8 mouse cellular contexts compared by ENCODE assay signal in genomic region chr3:88623346-88624135, GRCm38 (mm10). TPM values are rescaled to one million over a fixed set of nuclear protein-coding genes. Genes with fewer than 3 reads are reported as not detected.
DNase-seq lines count a peak whose midpoint lies in the region; ATAC-seq lines count a peak whose summit lies in the region.

No protein-coding gene starts in this region.

- peaks cover 21% of the 10 kb centered on the region for H3K36me3 ChIP-seq in midbrain, embryonic 12.5 days

- WGBS in midbrain, embryonic 12.5 days: 2% methylated on average over 15 of the region's 15 CpGs

- peak overlapping the region; percentile 79 for H3K4me3 ChIP-seq in midbrain, embryonic 12.5 days

- H3K4me2 ChIP-seq in midbrain, embryonic 12.5 days (replicated peaks): peak overlapping the region; percentile 69

- peaks cover 46% of the 10 kb centered on the region for H3K4me1 ChIP-seq in midbrain, embryonic 12.5 days

- peak overlapping the region; percentile 95 for H3K27ac ChIP-seq in midbrain, embryonic 12.5 days (replicated peaks)

- DNase-seq in layer of hippocampus, adult 9-11 months: peak; percentile 55
- DNase-seq in layer of hippocampus, adult 18-20 months (ENCODE audit: low spot score in 2 of 2): no peak
- DNase-seq in brain, adult 2 months (ENCODE audit: low read depth, low spot score): peak; percentile 86
- DNase-seq in heart, adult 9 months (ENCODE audit: low spot score in 2 of 2): peak; percentile 32 to 45
- peak; percentile 54 to 64 for DNase-seq in kidney, postnatal 25 days
- DNase-seq in adrenal gland, adult 18-20 months (ENCODE audit: low spot score in 2 of 2): no peak
- no peak for DNase-seq in urinary bladder, postnatal 10 days (ENCODE audit: low spot score)

- H3K9ac ChIP-seq in midbrain, embryonic 12.5 days (replicated peaks): peak overlapping the region; percentile 96

- H3K9me3 ChIP-seq in midbrain, embryonic 12.5 days: no peaks in the 10 kb centered on the region

- ATAC-seq in midbrain, embryonic 12.5 days (ENCODE audit: low FRiP score, low read depth): peak; percentile 16; the same call in 1 of the 2 replicates

- H3K27me3 ChIP-seq in midbrain, embryonic 12.5 days: no peaks in the 10 kb centered on the region

RNA-seq across cellular contexts. Expression of gene Arhgef2, which starts 17.8 kb away (rescaled TPM):
- total RNA-seq in layer of hippocampus, adult 18-20 months (2021): 100 to 1,000 TPM; 237 to 255 TPM
- polyA plus RNA-seq in midbrain, embryonic 12.5 days (2016; fragmentation: Nextera tagmentation; extraction: Ambion mirVana): 143 and 150 TPM in 2 replicates
- 10 to 100 TPM; 19.4 to 27.0 TPM for total RNA-seq in adrenal gland, adult 18-20 months (2021)

RNA-seq across cellular contexts. Expression of gene Rxfp4, which starts 29.4 kb away (rescaled TPM):
- not detected for total RNA-seq in layer of hippocampus, adult 18-20 months (2021)
- polyA plus RNA-seq in midbrain, embryonic 12.5 days (2016; fragmentation: Nextera tagmentation; extraction: Ambion mirVana): not detected in 2 replicates
- total RNA-seq in adrenal gland, adult 18-20 months (2021): not detected

RNA-seq across cellular contexts. Expression of gene Ssr2, which starts 47.9 kb away (rescaled TPM):
- 10 to 100 TPM; 91.5 to 97.2 TPM for total RNA-seq in layer of hippocampus, adult 18-20 months (2021)
- 132 and 137 TPM in 2 replicates for polyA plus RNA-seq in midbrain, embryonic 12.5 days (2016; fragmentation: Nextera tagmentation; extraction: Ambion mirVana)
- total RNA-seq in adrenal gland, adult 18-20 months (2021): 100 to 1,000 TPM; 145 to 198 TPM

Comparison
In these comparisons a context has a peak if more than half of its experiments do, and no peak if none do; other contexts are left out.
1. DNase-seq: peak in layer of hippocampus, adult 9-11 months (single experiment), brain, adult 2 months (single experiment), heart, adult 9 months (2 of 2) and kidney, postnatal 25 days (2 of 2); none in layer of hippocampus, adult 18-20 months (0 of 2), adrenal gland, adult 18-20 months (0 of 2) and urinary bladder, postnatal 10 days (single experiment).
2. RNA of gene Arhgef2, which starts 17.8 kb away (total RNA-seq): 237 to 255 TPM in layer of hippocampus, adult 18-20 months; 19.4 to 27.0 TPM in adrenal gland, adult 18-20 months; every median in the first group is over 4 times any median in the second.